Mouse (Mus musculus): Measurements from ENCODE around the gene Nudt7. TPM values are rescaled to one million over a fixed set of nuclear protein-coding genes. Genes with fewer than 3 reads are reported as not detected.

The Nudt7 gene
- total and polyA plus RNA-seq, 3 experiments = 9.2 to 16.0 (median 9.9) TPM

DNA sequence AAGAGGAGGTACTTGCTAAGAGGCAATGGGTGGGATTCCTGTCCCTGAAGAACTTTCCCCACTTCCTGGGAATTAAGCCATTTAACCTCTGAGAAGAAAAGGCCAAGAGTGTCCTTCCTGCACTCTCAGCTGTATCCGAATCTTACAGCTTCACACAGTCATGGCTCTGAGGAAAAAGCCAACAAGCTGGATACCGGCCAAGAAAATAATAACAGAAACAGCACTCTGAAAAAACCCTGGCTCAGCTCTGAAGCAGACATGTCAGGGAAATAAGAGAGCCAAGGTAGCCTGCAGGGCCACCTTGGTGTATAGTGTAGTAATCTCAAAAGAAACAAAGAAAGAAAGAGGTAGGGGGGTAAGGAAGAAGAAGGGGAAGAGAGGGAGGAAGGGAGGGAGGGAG, 65.6 kb downstream of the Nudt7 start:
- peaks cover 52% of the 10 kb centered on the region for H3K9me3 ChIP-seq (replicated peaks; ENCODE audit: low read length)
- no peaks in the 10 kb centered on the region for H3K36me3 ChIP-seq (replicated peaks in 1 of 2; ENCODE audit: control insufficient read depth in 1 of 2, insufficient read depth in 1 of 2, low read length in 1 of 2)
- in situ Hi-C loops (cut with MboI; ENCODE audit: low pct_ligation_motif_present, low pct_unique_long_range_greater_than_20kb, low sequenced_read_pairs) = no loop called here
- H3K79me2 ChIP-seq (replicated peaks; ENCODE audit: control insufficient read depth, extremely low read depth, insufficient read depth, poor library complexity, severe bottlenecking) = no peaks in the 10 kb centered on the region
- no peak overlapping the region for H3K4me2 ChIP-seq (ENCODE audit: insufficient read depth, low read depth, poor library complexity, severe bottlenecking)
- no peak for DNase-seq (ENCODE audit: extremely low read depth)
- H3K9ac ChIP-seq (ENCODE audit: insufficient read depth, low read depth) = no peak overlapping the region
- no peak for TF ChIP-seq ETS1 (conservative IDR thresholded peaks at IDR 0.05; ENCODE audit: low read depth, low read length)
- no peak for TF ChIP-seq POLR2AphosphoS2 (IDR thresholded peaks at IDR 0.05; ENCODE audit: low read depth, low read length)
- no peak for TF ChIP-seq CHD2 (IDR thresholded peaks at IDR 0.05; ENCODE audit: low read length)
- TF ChIP-seq NRF1 (IDR thresholded peaks at IDR 0.05; ENCODE audit: low read depth, low read length) = no peak
- no peak for TF ChIP-seq CHD1 (IDR thresholded peaks at IDR 0.05; ENCODE audit: low read depth, low read length)
- no peak for TF ChIP-seq ZNF384 (IDR thresholded peaks at IDR 0.05; ENCODE audit: low read depth, low read length)
- TF ChIP-seq TCF12 (IDR thresholded peaks at IDR 0.05; ENCODE audit: low read depth, low read length) = no peak
- no peak for TF ChIP-seq ELF1 (IDR thresholded peaks at IDR 0.05; ENCODE audit: low read depth, low read length)
- TF ChIP-seq MAFK (IDR thresholded peaks at IDR 0.05; ENCODE audit: insufficient replicate concordance, low read length) = no peak
- no peak for TF ChIP-seq UBTF (IDR thresholded peaks at IDR 0.05; ENCODE audit: low read depth, low read length)
- no peak for TF ChIP-seq MYC (IDR thresholded peaks at IDR 0.05; ENCODE audit: low read depth, low read length)
- H3K4me1 ChIP-seq (ENCODE audit: control insufficient read depth in 1 of 2, insufficient read depth in 2 of 2) = no peaks in the 10 kb centered on the region
- dilution Hi-C loops (cut with MboI; ENCODE audit: extremely low pct_ligation_motif_present, extremely low pct_unique_long_range_greater_than_20kb, low sequenced_read_pairs) = no loop called here
- no peak overlapping the region for H3K4me3 ChIP-seq (replicated peaks in 1 of 3; ENCODE audit: low read depth in 2 of 3, low read length in 2 of 3, poor library complexity in 1 of 3)
- H3K27me3 ChIP-seq (replicated peaks) = no peaks in the 10 kb centered on the region
- no peak overlapping the region for H3K27ac ChIP-seq (ENCODE audit: insufficient read depth, low read depth)

Other genes with a start within 250 kb of the Nudt7 start
- gene Vat1l, start 72.1 kb downstream of the Nudt7 start, total RNA-seq (2012; rRNA removed) = not detected in 2 replicates
- not detected in 2 replicates for gene Vat1l, start 72.1 kb downstream of the Nudt7 start, total RNA-seq (2014; rRNA removed)
- not detected in 2 replicates for gene Vat1l, start 72.1 kb downstream of the Nudt7 start, polyA plus RNA-seq (2012; ENCODE audit: insufficient read length, low read depth)

All from CH12.LX (cell line).